Mouse (Mus musculus) olfactory bulb, adult 2 months (tissue): ENCODE measurements around the gene Coro1c.

Experiments used
- CTCF ChIP-seq: fragments of 200-500 bp; IDR thresholded peaks from 2 replicates; pipeline ENCODE4 v1.5.1; 2012; ENCODE audit warnings: low read depth, mild to moderate bottlenecking, low read length, moderate library complexity; ENCODE audit not compliant: insufficient read depth
- POLR2A ChIP-seq: fragments of 200-500 bp; IDR thresholded peaks from 2 replicates; pipeline ENCODE4 v1.6.1; 2012; ENCODE audit warnings: mild to moderate bottlenecking, low read depth, low read length, moderate library complexity; ENCODE audit not compliant: insufficient read depth

- TF ChIP-seq CTCF: no peak
- TF ChIP-seq POLR2A: no peak
Observed at GRCm38 (mm10) chr5:113818572-113818971, 90.0 kb downstream of the Coro1c start.
